Mouse (Mus musculus): ENCODE measurements around the gene Os9. TPM values are rescaled to one million over a fixed set of nuclear protein-coding genes. Genes with fewer than 3 reads are reported as not detected.
A peak's percentile ranks its signal among the peaks of the same experiment; 100 is the strongest.

Os9 gene
- polyA plus RNA-seq, 1 experiment from 2014 or later, result 116 TPM

- TF ChIP-seq CTCF (IDR thresholded peaks at IDR 0.05; ENCODE audit: low read depth), result no peak
- peaks cover 22% of the 10 kb centered on the region for H3K36me3 ChIP-seq (ENCODE audit: control insufficient read depth, insufficient read depth)
- no peak overlapping the region for H3K4me2 ChIP-seq (replicated peaks; ENCODE audit: low read depth)
- 91% methylated on average over 3 of the region's 3 CpGs for WGBS
- H3K27ac ChIP-seq (ENCODE audit: low read depth, low read length), result no peak overlapping the region
- H3K4me3 ChIP-seq (ENCODE audit: low read depth, low read length), result no peak overlapping the region
- no peak for ATAC-seq
- no peak overlapping the region for H3K9ac ChIP-seq (ENCODE audit: low read depth, low read length)
- no peaks in the 10 kb centered on the region for H3K9me3 ChIP-seq (ENCODE audit: control insufficient read depth)
- H3K27me3 ChIP-seq (replicated peaks; ENCODE audit: control insufficient read depth, insufficient read depth, low read length), result no peaks in the 10 kb centered on the region
- H3K4me1 ChIP-seq (replicated peaks; ENCODE audit: control insufficient read depth, insufficient read depth, low read length), result no peaks in the 10 kb centered on the region
Observed at GRCm38 (mm10) chr10:127122018-127122417, 1.1 kb upstream of the Os9 start.

GRCm38 (mm10) chr10:127120301-127121065 lies 448 bp downstream of the Os9 start:
- no peaks in the 10 kb centered on the region for H3K27me3 ChIP-seq (replicated peaks; ENCODE audit: control insufficient read depth, insufficient read depth, low read length)
- no peak for TF ChIP-seq CTCF (IDR thresholded peaks at IDR 0.05; ENCODE audit: low read depth)
- no peaks in the 10 kb centered on the region for H3K9me3 ChIP-seq (ENCODE audit: control insufficient read depth)
- no peak overlapping the region for H3K27ac ChIP-seq (ENCODE audit: low read depth, low read length)
- WGBS, result 2% methylated on average over 34 of the region's 34 CpGs
- no peaks in the 10 kb centered on the region for H3K4me1 ChIP-seq (replicated peaks; ENCODE audit: control insufficient read depth, insufficient read depth, low read length)
- H3K9ac ChIP-seq (ENCODE audit: low read depth, low read length), result peak overlapping the region; percentile 63
- peaks cover 35% of the 10 kb centered on the region for H3K36me3 ChIP-seq (ENCODE audit: control insufficient read depth, insufficient read depth)
- peak overlapping the region; percentile 71 for H3K4me3 ChIP-seq (ENCODE audit: low read depth, low read length)
- peak; percentile 22; the same call in 1 of the 2 replicates for ATAC-seq
- peak overlapping the region; percentile 91 for H3K4me2 ChIP-seq (replicated peaks; ENCODE audit: low read depth)

GRCm38 (mm10) chr10:127119229-127119628 lies 1.7 kb downstream of the Os9 start:
- Histone ChIP-seq H3K9ac (ENCODE audit: low read depth, low read length) (no peak overlapping the region), H3K4me1 (replicated peaks; ENCODE audit: control insufficient read depth, insufficient read depth, low read length) (no peaks in the 10 kb centered on the region), H3K36me3 (ENCODE audit: control insufficient read depth, insufficient read depth) (peaks cover 39% of the 10 kb centered on the region), H3K27ac (ENCODE audit: low read depth, low read length) (no peak overlapping the region), H3K4me3 (ENCODE audit: low read depth, low read length) (no peak overlapping the region), H3K4me2 (replicated peaks; ENCODE audit: low read depth) (no peak overlapping the region), H3K9me3 (ENCODE audit: control insufficient read depth) (no peaks in the 10 kb centered on the region), H3K27me3 (replicated peaks; ENCODE audit: control insufficient read depth, insufficient read depth, low read length) (no peaks in the 10 kb centered on the region)
- no peak for ATAC-seq
- 94% methylated on average over 10 of the region's 10 CpGs for WGBS
- TF ChIP-seq CTCF (IDR thresholded peaks at IDR 0.05; ENCODE audit: low read depth), result no peak

- 89% methylated on average over 11 of the region's 11 CpGs for WGBS
- Histone ChIP-seq H3K9me3 (ENCODE audit: control insufficient read depth) (no peaks in the 10 kb centered on the region), H3K27me3 (replicated peaks; ENCODE audit: control insufficient read depth, insufficient read depth, low read length) (no peaks in the 10 kb centered on the region), H3K36me3 (ENCODE audit: control insufficient read depth, insufficient read depth) (peaks cover 39% of the 10 kb centered on the region), H3K27ac (ENCODE audit: low read depth, low read length) (no peak overlapping the region), H3K4me3 (ENCODE audit: low read depth, low read length) (no peak overlapping the region), H3K4me1 (replicated peaks; ENCODE audit: control insufficient read depth, insufficient read depth, low read length) (no peaks in the 10 kb centered on the region), H3K4me2 (replicated peaks; ENCODE audit: low read depth) (no peak overlapping the region), H3K9ac (ENCODE audit: low read depth, low read length) (no peak overlapping the region)
- no peak for ATAC-seq
- no peak for TF ChIP-seq CTCF (IDR thresholded peaks at IDR 0.05; ENCODE audit: low read depth)
Observed at GRCm38 (mm10) chr10:127118470-127118869, 2.5 kb downstream of the Os9 start.

- Histone ChIP-seq H3K27me3 (replicated peaks; ENCODE audit: control insufficient read depth, insufficient read depth, low read length) (no peaks in the 10 kb centered on the region), H3K9ac (ENCODE audit: low read depth, low read length) (no peak overlapping the region), H3K9me3 (ENCODE audit: control insufficient read depth) (no peaks in the 10 kb centered on the region), H3K4me2 (replicated peaks; ENCODE audit: low read depth) (no peak overlapping the region), H3K4me3 (ENCODE audit: low read depth, low read length) (no peak overlapping the region), H3K27ac (ENCODE audit: low read depth, low read length) (no peak overlapping the region), H3K4me1 (replicated peaks; ENCODE audit: control insufficient read depth, insufficient read depth, low read length) (no peaks in the 10 kb centered on the region), H3K36me3 (ENCODE audit: control insufficient read depth, insufficient read depth) (peaks cover 46% of the 10 kb centered on the region)
- peak; percentile 57 for TF ChIP-seq CTCF (IDR thresholded peaks at IDR 0.05; ENCODE audit: low read depth)
- WGBS, result 86% methylated on average over 2 of the region's 2 CpGs
- ATAC-seq, result no peak
Observed at GRCm38 (mm10) chr10:127115068-127115467, 5.9 kb downstream of the Os9 start.

GRCm38 (mm10) chr10:127114408-127114807 lies 6.5 kb downstream of the Os9 start:
- no peak for ATAC-seq
- no peak overlapping the region for H3K9ac ChIP-seq (ENCODE audit: low read depth, low read length)
- H3K4me2 ChIP-seq (replicated peaks; ENCODE audit: low read depth), result no peak overlapping the region
- TF ChIP-seq CTCF (IDR thresholded peaks at IDR 0.05; ENCODE audit: low read depth), result no peak
- H3K27me3 ChIP-seq (replicated peaks; ENCODE audit: control insufficient read depth, insufficient read depth, low read length), result no peaks in the 10 kb centered on the region
- no peaks in the 10 kb centered on the region for H3K9me3 ChIP-seq (ENCODE audit: control insufficient read depth)
- H3K36me3 ChIP-seq (ENCODE audit: control insufficient read depth, insufficient read depth), result peaks cover 46% of the 10 kb centered on the region
- no peak overlapping the region for H3K27ac ChIP-seq (ENCODE audit: low read depth, low read length)
- no peak overlapping the region for H3K4me3 ChIP-seq (ENCODE audit: low read depth, low read length)
- no peaks in the 10 kb centered on the region for H3K4me1 ChIP-seq (replicated peaks; ENCODE audit: control insufficient read depth, insufficient read depth, low read length)
- WGBS, result 92% methylated on average over 11 of the region's 11 CpGs

Measured in intestine, postnatal 0 days (tissue).